Mouse (Mus musculus) CH12.LX (cell line): ENCODE measurements at regions not wholly inside any gene's neighbourhood (a gene's known extent, or its start where the extent isn't known, plus 50 kb on each side); places are given as distances from the start of the nearest gene placed in this dataset.

ENCODE experiments used
- DNase-seq: peaks from one replicate; pipeline ENCODE4 v3.0.0-alpha.2; 2013; ENCODE audit errors: extremely low read depth
- H3K27ac ChIP-seq: 2 replicates; pipeline ENCODE4 v1.5.1; 2012; ENCODE audit warnings: low read depth, mild to moderate bottlenecking, control low read depth, moderate library complexity; ENCODE audit not compliant: insufficient read depth
- H3K27me3 ChIP-seq: replicated peaks from 2 replicates; pipeline ENCODE3; 2012; ENCODE audit warnings: inconsistent platforms
- H3K36me3 ChIP-seq, 2 experiments: replicated peaks in 1 of 2; 2 replicates each; pipeline versions ENCODE3 to v1.6.1; 2012; ENCODE audit warnings: inconsistent platforms in 1 of 2, low read length in 1 of 2, mild to moderate bottlenecking in 1 of 2, mixed read lengths in 1 of 2, moderate library complexity in 1 of 2; ENCODE audit not compliant: control insufficient read depth in 1 of 2, insufficient read depth in 1 of 2
- H3K4me1 ChIP-seq, 2 experiments: 2 replicates each; pipeline ENCODE4 v1.6.1; 2012; ENCODE audit warnings: inconsistent platforms in 1 of 2, moderate library complexity in 1 of 2; ENCODE audit not compliant: insufficient read depth in 2 of 2, control insufficient read depth in 1 of 2
- H3K4me2 ChIP-seq: 2 replicates; pipeline ENCODE4 v1.6.1; 2012; ENCODE audit warnings: low read depth, mild to moderate bottlenecking, control low read depth; ENCODE audit not compliant: poor library complexity, insufficient read depth, severe bottlenecking
- H3K4me3 ChIP-seq, 3 experiments: fragments of 150-350 bp in 1 of 3; sonication (generic) in 1 of 3; replicated peaks in 1 of 3; 2 replicates each; pipeline versions ENCODE3 to v1.5.1; 2011 to 2012; ENCODE audit warnings: low read depth in 2 of 3, low read length in 2 of 3, mild to moderate bottlenecking in 2 of 3, moderate library complexity in 2 of 3, control low read depth in 1 of 3, improper control_type of control experiment in 1 of 3, inconsistent platforms in 1 of 3, mixed read lengths in 1 of 3; ENCODE audit not compliant: poor library complexity in 1 of 3
- H3K79me2 ChIP-seq: replicated peaks from 2 replicates; pipeline ENCODE4 v1.6.1; 2012; ENCODE audit warnings: mild to moderate bottlenecking, moderate library complexity; ENCODE audit not compliant: control insufficient read depth, poor library complexity, insufficient read depth, severe bottlenecking; ENCODE audit errors: extremely low read depth
- H3K9ac ChIP-seq: 2 replicates; pipeline ENCODE4 v1.6.1; 2012; ENCODE audit warnings: low read depth, mild to moderate bottlenecking, control low read depth, moderate library complexity; ENCODE audit not compliant: insufficient read depth
- H3K9me3 ChIP-seq: replicated peaks from 2 replicates; pipeline ENCODE3; 2012; ENCODE audit warnings: low read length, inconsistent platforms, mixed read lengths
- BHLHE40 ChIP-seq: IDR thresholded peaks from 2 replicates; pipeline ENCODE4 v1.6.1; 2011; ENCODE audit warnings: mild to moderate bottlenecking, low read depth, low read length, improper control_type of control experiment
- CHD1 ChIP-seq: IDR thresholded peaks from 2 replicates; pipeline ENCODE4 v1.6.1; 2012; ENCODE audit warnings: low read depth, low read length, improper control_type of control experiment, inconsistent platforms
- CHD2 ChIP-seq: IDR thresholded peaks from 2 replicates; pipeline ENCODE4 v1.6.1; 2011; ENCODE audit warnings: low read length, improper control_type of control experiment
- CTCF ChIP-seq, 2 experiments: IDR thresholded peaks in 1 of 2; conservative IDR thresholded peaks in 1 of 2; 2 replicates each; pipeline ENCODE4 v1.5.1; 2011 to 2012; ENCODE audit warnings: low read depth in 2 of 2, low read length in 2 of 2, improper control_type of control experiment in 1 of 2, inconsistent platforms in 1 of 2, mild to moderate bottlenecking in 1 of 2, moderate library complexity in 1 of 2
- E2F4 ChIP-seq: IDR thresholded peaks from 2 replicates; pipeline ENCODE4 v1.6.1; 2011; ENCODE audit warnings: low read depth, low read length, improper control_type of control experiment; ENCODE audit not compliant: insufficient replicate concordance
- ETS1 ChIP-seq: conservative IDR thresholded peaks from 2 replicates; pipeline ENCODE4 v1.6.1; 2012; ENCODE audit warnings: low read depth, mild to moderate bottlenecking, inconsistent platforms, low read length, improper control_type of control experiment, moderate library complexity
- GABPA ChIP-seq: IDR thresholded peaks from 2 replicates; pipeline ENCODE4 v1.6.1; 2012; ENCODE audit warnings: low read depth, low read length, improper control_type of control experiment, inconsistent platforms; ENCODE audit not compliant: insufficient replicate concordance
- HCFC1 ChIP-seq: IDR thresholded peaks from 2 replicates; pipeline ENCODE4 v1.6.1; 2012; ENCODE audit warnings: low read depth, mild to moderate bottlenecking, inconsistent platforms, low read length, improper control_type of control experiment
- IRF4 ChIP-seq: IDR thresholded peaks from 2 replicates; pipeline ENCODE4 v1.6.1; 2014; ENCODE audit warnings: low read depth, mild to moderate bottlenecking, inconsistent platforms, low read length, improper control_type of control experiment
- JUN ChIP-seq: IDR thresholded peaks from 2 replicates; pipeline ENCODE4 v1.6.1; 2011; ENCODE audit warnings: low read depth, mild to moderate bottlenecking, low read length, improper control_type of control experiment, moderate library complexity; ENCODE audit not compliant: insufficient read depth
- JUND ChIP-seq: conservative IDR thresholded peaks from 2 replicates; pipeline ENCODE4 v1.6.1; 2011; ENCODE audit warnings: low read depth, low read length, improper control_type of control experiment
- KAT2A ChIP-seq: IDR thresholded peaks from 2 replicates; pipeline ENCODE4 v1.6.1; 2012; ENCODE audit warnings: low read length, improper control_type of control experiment, inconsistent platforms; ENCODE audit not compliant: insufficient replicate concordance
- MAFK ChIP-seq: IDR thresholded peaks from 2 replicates; pipeline ENCODE4 v1.6.1; 2011; ENCODE audit warnings: low read length, improper control_type of control experiment; ENCODE audit not compliant: insufficient replicate concordance
- MAX ChIP-seq: IDR thresholded peaks from 2 replicates; pipeline ENCODE4 v1.6.1; 2011; ENCODE audit warnings: low read length, improper control_type of control experiment
- MAZ ChIP-seq: IDR thresholded peaks from 2 replicates; pipeline ENCODE4 v1.6.1; 2012; ENCODE audit warnings: low read depth, mild to moderate bottlenecking, inconsistent platforms, low read length, improper control_type of control experiment, moderate library complexity
- MEF2A ChIP-seq: IDR thresholded peaks from 2 replicates; pipeline ENCODE4 v1.6.1; 2014; ENCODE audit warnings: low read depth, mild to moderate bottlenecking, inconsistent platforms, low read length, improper control_type of control experiment, borderline replicate concordance
- MXI1 ChIP-seq: IDR thresholded peaks from 2 replicates; pipeline ENCODE4 v1.6.1; 2011; ENCODE audit warnings: mild to moderate bottlenecking, low read depth, low read length, improper control_type of control experiment
- NELFE ChIP-seq: IDR thresholded peaks from 2 replicates; pipeline ENCODE4 v1.6.1; 2011; ENCODE audit warnings: low read depth, low read length, improper control_type of control experiment
- NRF1 ChIP-seq: IDR thresholded peaks from 2 replicates; pipeline ENCODE4 v1.6.1; 2014; ENCODE audit warnings: low read depth, mild to moderate bottlenecking, inconsistent platforms, low read length, improper control_type of control experiment, moderate library complexity
- POLR2A ChIP-seq: IDR thresholded peaks from 2 replicates; pipeline ENCODE4 v1.6.1; 2011; ENCODE audit warnings: low read depth, mild to moderate bottlenecking, improper control_type of control experiment, low read length
- POLR2AphosphoS2 ChIP-seq: IDR thresholded peaks from 2 replicates; pipeline ENCODE4 v1.6.1; 2011; ENCODE audit warnings: low read depth, low read length, improper control_type of control experiment
- RCOR1 ChIP-seq: conservative IDR thresholded peaks from 2 replicates; pipeline ENCODE4 v1.6.1; 2012; ENCODE audit warnings: low read depth, mild to moderate bottlenecking, inconsistent platforms, low read length, improper control_type of control experiment
- SIN3A ChIP-seq: IDR thresholded peaks from 2 replicates; pipeline ENCODE4 v1.6.1; 2012; ENCODE audit warnings: low read length, improper control_type of control experiment, inconsistent platforms
- TBP ChIP-seq: conservative IDR thresholded peaks from 2 replicates; pipeline ENCODE4 v1.6.1; 2011; ENCODE audit warnings: low read depth, low read length, improper control_type of control experiment
- TCF12 ChIP-seq: IDR thresholded peaks from 2 replicates; pipeline ENCODE4 v1.6.1; 2014; ENCODE audit warnings: low read depth, mild to moderate bottlenecking, inconsistent platforms, low read length, improper control_type of control experiment
- UBTF ChIP-seq: IDR thresholded peaks from 2 replicates; pipeline ENCODE4 v1.6.1; 2012; ENCODE audit warnings: low read depth, mild to moderate bottlenecking, inconsistent platforms, low read length, improper control_type of control experiment, moderate library complexity
- USF1 ChIP-seq: IDR thresholded peaks from 2 replicates; pipeline ENCODE4 v1.6.1; 2014; ENCODE audit warnings: low read depth, mild to moderate bottlenecking, inconsistent platforms, low read length, improper control_type of control experiment
- USF2 ChIP-seq: conservative IDR thresholded peaks from 2 replicates; pipeline ENCODE4 v1.6.1; 2011; ENCODE audit warnings: low read depth, low read length, improper control_type of control experiment
- ZC3H11A ChIP-seq: IDR thresholded peaks from 2 replicates; pipeline ENCODE4 v1.6.1; 2012; ENCODE audit warnings: low read depth, mild to moderate bottlenecking, inconsistent platforms, low read length, improper control_type of control experiment
- ZKSCAN1 ChIP-seq: IDR thresholded peaks from 2 replicates; pipeline ENCODE4 v1.6.1; 2012; ENCODE audit warnings: low read depth, inconsistent platforms, low read length, improper control_type of control experiment, borderline replicate concordance
- ZMIZ1 ChIP-seq: IDR thresholded peaks from 2 replicates; pipeline ENCODE4 v1.6.1; 2012; ENCODE audit warnings: low read depth, mild to moderate bottlenecking, inconsistent platforms, low read length, improper control_type of control experiment
- ZNF384 ChIP-seq: IDR thresholded peaks from 2 replicates; pipeline ENCODE4 v1.6.1; 2012; ENCODE audit warnings: low read depth, low read length, improper control_type of control experiment, inconsistent platforms
- dilution Hi-C: fragments of 300-500 bp; cut with MboI; formaldehyde crosslinking; loops from 2 replicates; pipeline ENCODE4 v1.14.3; 2020; ENCODE audit warnings: low sequenced_read_pairs; ENCODE audit not compliant: extremely low pct_unique_long_range_greater_than_20kb, extremely low pct_ligation_motif_present
- in situ Hi-C: fragments of 300-500 bp; cut with MboI; formaldehyde crosslinking; loops from 3 replicates; pipeline ENCODE4 v1.14.3; 2019; ENCODE audit warnings: low sequenced_read_pairs, low pct_ligation_motif_present, low pct_unique_long_range_greater_than_20kb, mixed read lengths

GRCm38 (mm10) chr13:107902800-107903149, 141.5 kb upstream of the Smim15 start:
- H3K79me2 ChIP-seq = no peaks in the 10 kb centered on the region
- no peak overlapping the region for H3K4me3 ChIP-seq
- H3K4me1 ChIP-seq = peaks cover 15 to 38% of the 10 kb centered on the region in 2 experiments
- no peaks in the 10 kb centered on the region for H3K36me3 ChIP-seq
- H3K9ac ChIP-seq = no peak overlapping the region
- dilution Hi-C loops = no loop called here
- no peak overlapping the region for H3K27ac ChIP-seq
- peak overlapping the region; percentile 94; the same call in 1 of the 2 replicates for H3K4me2 ChIP-seq
- TF ChIP-seq ZC3H11A (no peak), BHLHE40 (peak; percentile 60)
- in situ Hi-C loops = no loop called here
- H3K27me3 ChIP-seq = no peaks in the 10 kb centered on the region
- no peak for DNase-seq
- H3K9me3 ChIP-seq = peaks cover 5% of the 10 kb centered on the region

GRCm38 (mm10) chr13:107899600-107900229, 144.5 kb upstream of the Smim15 start:
- no peaks in the 10 kb centered on the region for H3K36me3 ChIP-seq
- DNase-seq = peak; percentile 49
- no peak overlapping the region for H3K9ac ChIP-seq
- peaks cover 15 to 50% of the 10 kb centered on the region in 2 experiments for H3K4me1 ChIP-seq
- no peak overlapping the region for H3K4me3 ChIP-seq
- in situ Hi-C loops (loop anchor here (25.0 kb wide), 2 partner anchors 413 to 437 kb away; partner anchors contain the start of gene Depdc1b), dilution Hi-C loops (no loop called here)
- no peaks in the 10 kb centered on the region for H3K27me3 ChIP-seq
- no peaks in the 10 kb centered on the region for H3K79me2 ChIP-seq
- H3K9me3 ChIP-seq = peaks cover 6% of the 10 kb centered on the region
- no peak overlapping the region for H3K27ac ChIP-seq
- H3K4me2 ChIP-seq = peak overlapping the region; percentile 34; the same call in 1 of the 2 replicates
- TF ChIP-seq RCOR1 = no peak
- no peak for TF ChIP-seq NELFE
- peak; percentile 72 for TF ChIP-seq IRF4
- no peak; the same call in 1 of the 2 replicates for TF ChIP-seq JUN
- TF ChIP-seq MEF2A = no peak
- 0 out of 2 replicates have a peak, but pooled peaks have one; percentile 30 for TF ChIP-seq TCF12
- TF ChIP-seq BHLHE40 = 0 out of 2 replicates have a peak, but pooled peaks have one; percentile 24
- no peak for TF ChIP-seq TBP
- no peak for TF ChIP-seq HCFC1
- TF ChIP-seq GABPA = no peak
- TF ChIP-seq ETS1 = peak; percentile 46
- no peak for TF ChIP-seq CTCF (conservative IDR thresholded peaks at IDR 0.05 in 1 of 2, IDR thresholded peaks at IDR 0.05 in 1 of 2; ENCODE audit: low read depth in 2 of 2, low read length in 2 of 2)
- no peak for TF ChIP-seq ZC3H11A
- TF ChIP-seq POLR2A = no peak
- no peak for TF ChIP-seq MXI1
- no peak for TF ChIP-seq KAT2A
- TF ChIP-seq MAFK = peak; percentile 65; the same call in 1 of the 2 replicates
- no peak for TF ChIP-seq E2F4
- no peak for TF ChIP-seq POLR2AphosphoS2
- TF ChIP-seq CHD2 = no peak
- no peak; the same call in 1 of the 2 replicates for TF ChIP-seq JUND
- no peak for TF ChIP-seq ZMIZ1
- no peak for TF ChIP-seq USF1
- TF ChIP-seq NRF1 = no peak
- TF ChIP-seq CHD1 = no peak
- no peak for TF ChIP-seq ZKSCAN1
- 0 out of 2 replicates have a peak, but pooled peaks have one; percentile 25 for TF ChIP-seq ZNF384
- no peak for TF ChIP-seq SIN3A
- TF ChIP-seq USF2 = no peak
- no peak for TF ChIP-seq UBTF
- TF ChIP-seq MAX = no peak
- no peak for TF ChIP-seq MAZ
